ENCODE assay signal across 17 mouse cellular contexts in genomic region chr13:84068365-84068764, GRCm38 (mm10).
"Had no signal": no experiment of that assay in that cellular context is flagged by ENCODE, and none has a peak within 500 bp of the region (broad histone marks: within the 10 kb centered on the region; RNA-seq: fewer than 3 reads in every experiment).

No protein-coding gene starts in this region.

- H3K27ac ChIP-seq: lung, embryonic 15.5 days; macrophage; neural tube, embryonic 12.5 days; stomach, embryonic 15.5 days; stomach, postnatal 0 days had no signal

- ATAC-seq: lung, postnatal 0 days; midbrain, embryonic 13.5 days; midbrain, embryonic 15.5 days had no signal

- H3K27me3 ChIP-seq: lung, embryonic 15.5 days; megakaryocyte, embryonic 14.5 days; midbrain, embryonic 13.5 days; midbrain, embryonic 15.5 days; neural tube, embryonic 12.5 days; stomach, embryonic 15.5 days had no signal

- H3K4me3 ChIP-seq: lung, embryonic 15.5 days; megakaryocyte, embryonic 14.5 days; midbrain, embryonic 13.5 days; midbrain, embryonic 15.5 days; neural tube, embryonic 12.5 days; stomach, embryonic 15.5 days had no signal

- H3K4me2 ChIP-seq: lung, embryonic 15.5 days; midbrain, embryonic 11.5 days; midbrain, embryonic 13.5 days; midbrain, embryonic 15.5 days; neural tube, embryonic 12.5 days; stomach, embryonic 15.5 days had no signal

- H3K9me3 ChIP-seq: lung, embryonic 15.5 days; midbrain, embryonic 13.5 days; midbrain, embryonic 15.5 days; neural tube, embryonic 12.5 days; stomach, embryonic 15.5 days had no signal

- H3K9ac ChIP-seq: lung, embryonic 15.5 days; midbrain, embryonic 13.5 days; midbrain, embryonic 15.5 days; neural tube, embryonic 12.5 days; stomach, embryonic 15.5 days had no signal

- H3K4me1 ChIP-seq: lung, embryonic 15.5 days; megakaryocyte, embryonic 14.5 days; stomach, embryonic 15.5 days had no signal

- H3K36me3 ChIP-seq: lung, embryonic 15.5 days; midbrain, embryonic 13.5 days; midbrain, embryonic 15.5 days; neural tube, embryonic 12.5 days; stomach, embryonic 15.5 days had no signal

- DNase-seq: lung, adult 2 months; lung, postnatal 14 days; lung, postnatal 36 days; right cerebral cortex, postnatal 14 days; thymus, adult 2 months; thymus, postnatal 25 days; thymus, postnatal 4 days had no signal
